Mouse (Mus musculus): ENCODE data around the gene Prrt2. TPM values are rescaled to one million over a fixed set of nuclear protein-coding genes. Genes with fewer than 3 reads are reported as not detected.

Prrt2 gene
- total RNA-seq, 1 experiment: 0.36 TPM

- Histone ChIP-seq H3K4me1 (ENCODE audit: control insufficient read depth in 2 of 2, insufficient read depth in 2 of 2, low read length in 2 of 2, poor library complexity in 1 of 2) (peaks cover 0 to 6% of the 10 kb centered on the region in 2 experiments; a peak in 2 of 4 replicates), H3K4me3 (ENCODE audit: insufficient read depth in 1 of 2, low read depth in 1 of 2, low read length in 2 of 2, poor library complexity in 1 of 2, severe bottlenecking in 1 of 2) (no peak overlapping the region), H3K9me3 (ENCODE audit: control insufficient read depth, insufficient read depth, low read depth, low read length) (no peaks in the 10 kb centered on the region), H3K9ac (ENCODE audit: insufficient read depth, low read depth, low read length, poor library complexity, severe bottlenecking) (no peak overlapping the region), H3K36me3 (ENCODE audit: control insufficient read depth, insufficient read depth, low read length, poor library complexity, severe bottlenecking) (peaks cover 23% of the 10 kb centered on the region), H3K27ac (ENCODE audit: insufficient read depth, low read depth, low read length, poor library complexity, severe bottlenecking) (no peak overlapping the region)
- in situ Hi-C loops (cut with MboI; ENCODE audit: low sequenced_read_pairs in 2 of 2, unreplicated experiment in 2 of 2): no loop called here
- no peak for TF ChIP-seq CHD2 (IDR thresholded peaks at IDR 0.05; ENCODE audit: low read depth, low read length)
- TF ChIP-seq MAFK (IDR thresholded peaks at IDR 0.05; ENCODE audit: insufficient read depth, low read depth, low read length): no peak
- no peak for TF ChIP-seq ZNF384 (IDR thresholded peaks at IDR 0.05; ENCODE audit: low read depth, low read length)
- DNase-seq (ENCODE audit: low read depth, low spot score): no peak
These were observed 39.4 kb downstream of the Prrt2 start for GRCm38 (mm10) chr7:126981601-126982000.

DNA sequence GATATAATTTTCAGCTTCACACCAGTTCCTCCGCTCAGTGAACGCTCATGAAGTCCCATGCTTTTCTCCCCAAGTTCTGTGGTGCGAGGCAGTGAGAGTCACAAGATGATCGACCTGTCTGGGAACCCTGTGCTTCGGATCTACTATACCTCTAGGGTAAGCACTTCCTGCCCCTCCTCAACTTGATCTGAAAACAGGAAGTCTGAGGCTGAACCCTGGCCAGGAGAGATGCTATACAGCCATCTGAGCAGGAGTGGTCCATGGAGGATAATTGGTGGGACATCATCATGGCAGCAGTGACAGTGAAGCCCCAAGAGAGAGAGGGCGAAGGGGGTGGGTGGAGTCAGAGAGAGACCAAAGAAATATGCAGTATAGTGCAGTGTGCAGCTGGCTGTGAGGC is 42.2 kb downstream of the Prrt2 start:
- TF ChIP-seq CHD2 (IDR thresholded peaks at IDR 0.05; ENCODE audit: low read depth, low read length): no peak
- TF ChIP-seq ZC3H11A (IDR thresholded peaks at IDR 0.05; ENCODE audit: borderline replicate concordance, low read depth, low read length): no peak
- in situ Hi-C loops (cut with MboI; ENCODE audit: low sequenced_read_pairs in 2 of 2, unreplicated experiment in 2 of 2): no loop called here
- H3K4me3 ChIP-seq (ENCODE audit: insufficient read depth in 1 of 2, low read depth in 1 of 2, low read length in 2 of 2, poor library complexity in 1 of 2, severe bottlenecking in 1 of 2): no peak overlapping the region

GRCm38 (mm10) chr7:126976878-126977459 is 44.0 kb downstream of the Prrt2 start:
- H3K9me3 ChIP-seq (ENCODE audit: control insufficient read depth, insufficient read depth, low read depth, low read length): no peaks in the 10 kb centered on the region
- H3K9ac ChIP-seq (ENCODE audit: insufficient read depth, low read depth, low read length, poor library complexity, severe bottlenecking): peak overlapping the region; percentile 79
- peak overlapping the region; percentile 78 to 82 for H3K4me3 ChIP-seq (ENCODE audit: insufficient read depth in 1 of 2, low read depth in 1 of 2, low read length in 2 of 2, poor library complexity in 1 of 2, severe bottlenecking in 1 of 2)
- no peak for TF ChIP-seq CHD2 (IDR thresholded peaks at IDR 0.05; ENCODE audit: low read depth, low read length)
- TF ChIP-seq MAFK (IDR thresholded peaks at IDR 0.05; ENCODE audit: insufficient read depth, low read depth, low read length): no peak
- TF ChIP-seq ZC3H11A (IDR thresholded peaks at IDR 0.05; ENCODE audit: borderline replicate concordance, low read depth, low read length): no peak
- no peak for TF ChIP-seq HCFC1 (IDR thresholded peaks at IDR 0.05; ENCODE audit: borderline replicate concordance, insufficient read depth, low read length)
- TF ChIP-seq ZNF384 (IDR thresholded peaks at IDR 0.05; ENCODE audit: low read depth, low read length): no peak
- peak overlapping the region; percentile 92 for H3K27ac ChIP-seq (ENCODE audit: insufficient read depth, low read depth, low read length, poor library complexity, severe bottlenecking)
- peaks cover 23% of the 10 kb centered on the region for H3K36me3 ChIP-seq (ENCODE audit: control insufficient read depth, insufficient read depth, low read length, poor library complexity, severe bottlenecking)
- H3K4me1 ChIP-seq (ENCODE audit: control insufficient read depth in 2 of 2, insufficient read depth in 2 of 2, low read length in 2 of 2, poor library complexity in 1 of 2): peaks cover 0 to 8% of the 10 kb centered on the region in 2 experiments; a peak in 2 of 4 replicates
- in situ Hi-C loops (cut with MboI; ENCODE audit: low sequenced_read_pairs in 2 of 2, unreplicated experiment in 2 of 2): no loop called here
- no peak for DNase-seq (ENCODE audit: low read depth, low spot score)

More for the DNA sequence above, 42.2 kb downstream of the Prrt2 start:
- no peak overlapping the region; the same call in 1 of the 2 replicates for H3K9ac ChIP-seq (ENCODE audit: insufficient read depth, low read depth, low read length, poor library complexity, severe bottlenecking)
- no peak for DNase-seq (ENCODE audit: low read depth, low spot score)
- H3K27ac ChIP-seq (ENCODE audit: insufficient read depth, low read depth, low read length, poor library complexity, severe bottlenecking): no peak overlapping the region
- H3K4me1 ChIP-seq (ENCODE audit: control insufficient read depth in 2 of 2, insufficient read depth in 2 of 2, low read length in 2 of 2, poor library complexity in 1 of 2): peaks cover 0 to 8% of the 10 kb centered on the region in 2 experiments; a peak in 2 of 4 replicates
- H3K9me3 ChIP-seq (ENCODE audit: control insufficient read depth, insufficient read depth, low read depth, low read length): no peaks in the 10 kb centered on the region
- H3K36me3 ChIP-seq (ENCODE audit: control insufficient read depth, insufficient read depth, low read length, poor library complexity, severe bottlenecking): peaks cover 23% of the 10 kb centered on the region

- DNase-seq (ENCODE audit: low read depth, low spot score): peak; percentile 96
- H3K36me3 ChIP-seq (ENCODE audit: control insufficient read depth, insufficient read depth, low read length, poor library complexity, severe bottlenecking): peaks cover 23% of the 10 kb centered on the region
- TF ChIP-seq HCFC1 (IDR thresholded peaks at IDR 0.05; ENCODE audit: borderline replicate concordance, insufficient read depth, low read length): peak; percentile 83
- no peak for TF ChIP-seq ZC3H11A (IDR thresholded peaks at IDR 0.05; ENCODE audit: borderline replicate concordance, low read depth, low read length)
- TF ChIP-seq MAFK (IDR thresholded peaks at IDR 0.05; ENCODE audit: insufficient read depth, low read depth, low read length): 0 out of 2 replicates have a peak, but pooled peaks have one; percentile 28
- in situ Hi-C loops (cut with MboI; ENCODE audit: low sequenced_read_pairs in 2 of 2, unreplicated experiment in 2 of 2): no loop called here
- H3K9me3 ChIP-seq (ENCODE audit: control insufficient read depth, insufficient read depth, low read depth, low read length): no peaks in the 10 kb centered on the region
- H3K4me1 ChIP-seq (ENCODE audit: control insufficient read depth in 2 of 2, insufficient read depth in 2 of 2, low read length in 2 of 2, poor library complexity in 1 of 2): peaks cover 0 to 8% of the 10 kb centered on the region in 2 experiments; a peak in 2 of 4 replicates
- peak within 1 kb of the TSS; percentile 88 for H3K9ac ChIP-seq (ENCODE audit: insufficient read depth, low read depth, low read length, poor library complexity, severe bottlenecking)
- H3K27ac ChIP-seq (ENCODE audit: insufficient read depth, low read depth, low read length, poor library complexity, severe bottlenecking): peak within 1 kb of the TSS; percentile 92
- peak within 1 kb of the TSS; percentile 78 to 82 for H3K4me3 ChIP-seq (ENCODE audit: insufficient read depth in 1 of 2, low read depth in 1 of 2, low read length in 2 of 2, poor library complexity in 1 of 2, severe bottlenecking in 1 of 2)
These were observed 44.8 kb downstream of the Prrt2 start, which contains the start of gene Cdiptos for GRCm38 (mm10) chr7:126975950-126976866. Gene Cdiptos, minus strand, starts transcription at chr7:126976098.

Measured in ES-E14 (cell line).